Mouse (Mus musculus): ENCODE data around the gene Zmat5. TPM values are rescaled to one million over a fixed set of nuclear protein-coding genes. Genes with fewer than 3 reads are reported as not detected.
"Not testable (repeated sequence)": the region's sequence is repeated elsewhere in the genome, so short reads cannot be mapped to it uniquely, and the experiment has no call there.

Zmat5 gene
- polyA plus RNA-seq, 1 experiment from 2014 or later = 48.1 TPM

- Histone ChIP-seq H3K4me1 (replicated peaks) (no peaks in the 10 kb centered on the region), H3K27me3 (replicated peaks) (no peaks in the 10 kb centered on the region), H3K36me3 (no peaks in the 10 kb centered on the region), H3K4me3 (no peak overlapping the region), H3K27ac (ENCODE audit: poor library complexity, severe bottlenecking) (no peak overlapping the region), H3K9me3 (replicated peaks) (peaks cover 5% of the 10 kb centered on the region; the same call in 1 of the 2 replicates), H3K9ac (no peak overlapping the region), H3K4me2 (no peak overlapping the region)
- no peak for ATAC-seq (ENCODE audit: insufficient number of reproducible peaks, low FRiP score)
- WGBS = 78% methylated on average over 7 of the region's 7 CpGs
Measured at GRCm38 (mm10) chr11:4690353-4690752, 14.1 kb upstream of the Zmat5 start.

DNA sequence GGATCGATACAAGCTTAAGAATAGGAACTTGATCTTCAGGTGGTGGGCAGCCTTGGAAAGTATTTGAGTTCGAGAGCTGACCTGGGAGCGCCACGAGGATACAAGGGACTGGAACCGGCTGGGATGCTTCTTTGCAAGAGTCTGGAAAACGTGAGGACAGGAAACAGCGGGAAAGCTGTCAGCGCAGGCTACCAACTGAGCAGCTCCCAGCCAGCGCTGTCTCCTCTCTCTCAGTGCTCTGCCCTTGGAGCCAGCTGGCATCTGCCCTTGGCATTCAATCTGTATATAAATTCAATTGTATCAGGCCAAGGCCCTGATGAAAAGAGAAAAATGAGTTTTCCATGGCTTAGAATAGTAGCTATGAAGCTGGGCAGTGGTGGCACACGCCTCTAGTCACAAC lies 13.3 kb upstream of the Zmat5 start:
- Histone ChIP-seq H3K9me3 (replicated peaks) (peaks cover 5% of the 10 kb centered on the region; the same call in 1 of the 2 replicates), H3K4me2 (no peak overlapping the region), H3K27me3 (replicated peaks) (no peaks in the 10 kb centered on the region), H3K4me3 (no peak overlapping the region), H3K27ac (ENCODE audit: poor library complexity, severe bottlenecking) (no peak overlapping the region), H3K4me1 (replicated peaks) (no peaks in the 10 kb centered on the region), H3K9ac (no peak overlapping the region), H3K36me3 (no peaks in the 10 kb centered on the region)
- 41% methylated on average over 10 of the region's 10 CpGs for WGBS
- no peak for ATAC-seq (ENCODE audit: insufficient number of reproducible peaks, low FRiP score)

GRCm38 (mm10) chr11:4692162-4692561 lies 12.3 kb upstream of the Zmat5 start:
- Histone ChIP-seq H3K36me3 (no peaks in the 10 kb centered on the region), H3K9ac (no peak overlapping the region), H3K4me2 (no peak overlapping the region), H3K9me3 (replicated peaks) (peaks cover 5% of the 10 kb centered on the region; the same call in 1 of the 2 replicates), H3K27ac (ENCODE audit: poor library complexity, severe bottlenecking) (no peak overlapping the region), H3K4me3 (no peak overlapping the region), H3K4me1 (replicated peaks) (no peaks in the 10 kb centered on the region), H3K27me3 (replicated peaks) (no peaks in the 10 kb centered on the region)
- ATAC-seq (ENCODE audit: insufficient number of reproducible peaks, low FRiP score) = no peak
- 90% methylated on average over 11 of the region's 11 CpGs for WGBS

- ATAC-seq (ENCODE audit: insufficient number of reproducible peaks, low FRiP score) = no peak
- Histone ChIP-seq H3K27me3 (replicated peaks) (no peaks in the 10 kb centered on the region), H3K4me3 (no peak overlapping the region), H3K36me3 (peaks cover 20% of the 10 kb centered on the region), H3K4me1 (replicated peaks) (no peaks in the 10 kb centered on the region), H3K9me3 (replicated peaks) (peaks cover 5% of the 10 kb centered on the region; the same call in 1 of the 2 replicates), H3K27ac (ENCODE audit: poor library complexity, severe bottlenecking) (no peak overlapping the region), H3K4me2 (no peak overlapping the region), H3K9ac (no peak overlapping the region)
- 39% methylated on average over 7 of the region's 7 CpGs for WGBS
Measured at GRCm38 (mm10) chr11:4697043-4697983, 7.2 kb upstream of the Zmat5 start.

DNA sequence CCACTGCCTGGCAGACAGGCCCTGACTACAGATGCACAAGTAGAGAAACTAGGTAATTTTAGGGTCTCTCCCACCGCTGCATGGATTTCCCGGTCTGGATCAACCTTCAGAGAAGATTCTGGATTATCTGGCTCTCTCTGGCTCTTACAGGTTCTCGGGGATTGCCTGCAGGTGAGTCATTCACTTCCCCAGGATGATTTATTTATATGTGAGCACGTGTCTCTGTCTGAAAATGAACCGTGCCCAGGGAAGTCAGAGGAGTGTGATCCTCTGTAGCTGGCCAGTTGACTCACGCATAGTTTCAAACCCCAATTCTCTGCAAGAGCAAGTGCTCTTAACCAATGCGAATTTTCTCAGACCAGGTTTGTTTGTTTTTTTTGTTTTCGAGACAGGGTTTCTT lies 3.8 kb upstream of the Zmat5 start:
- Histone ChIP-seq H3K27me3 (replicated peaks) (no peaks in the 10 kb centered on the region), H3K27ac (ENCODE audit: poor library complexity, severe bottlenecking) (no peak overlapping the region), H3K4me1 (replicated peaks) (peaks cover 12% of the 10 kb centered on the region), H3K9me3 (replicated peaks) (no peaks in the 10 kb centered on the region; the same call in 1 of the 2 replicates), H3K4me2 (no peak overlapping the region), H3K36me3 (peaks cover 28% of the 10 kb centered on the region), H3K9ac (no peak overlapping the region), H3K4me3 (no peak overlapping the region)
- ATAC-seq (ENCODE audit: insufficient number of reproducible peaks, low FRiP score) = no peak
- 83% methylated on average over 8 of the region's 8 CpGs for WGBS

DNA sequence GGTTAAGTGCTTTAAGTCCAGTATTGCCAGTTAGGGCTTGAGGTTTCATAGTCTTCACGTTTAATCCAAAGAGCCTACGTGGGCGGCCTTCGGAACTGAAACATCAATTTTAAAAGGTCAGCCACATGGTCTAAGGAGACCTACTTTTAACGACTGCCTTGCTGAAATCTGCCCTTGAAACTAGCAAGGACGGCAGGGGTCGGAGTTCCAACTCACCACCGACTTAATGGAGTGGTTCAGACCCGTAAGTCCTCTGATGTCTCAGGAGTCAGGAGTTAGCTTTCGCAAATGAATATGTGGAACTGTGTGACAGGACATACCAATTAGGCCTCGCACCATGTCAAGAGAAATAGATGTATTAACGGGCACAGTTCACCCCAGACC lies 798 bp upstream of the Zmat5 start:
- H3K36me3 ChIP-seq = peaks cover 28% of the 10 kb centered on the region
- peak overlapping the region; percentile 89 for H3K4me3 ChIP-seq
- peak overlapping the region; percentile 92 for H3K4me2 ChIP-seq
- H3K9me3 ChIP-seq (replicated peaks) = no peaks in the 10 kb centered on the region; the same call in 1 of the 2 replicates
- ATAC-seq (ENCODE audit: insufficient number of reproducible peaks, low FRiP score) = no peak
- 6% methylated on average over 12 of the region's 12 CpGs for WGBS
- H3K9ac ChIP-seq = peak overlapping the region; percentile 95
- H3K4me1 ChIP-seq (replicated peaks) = peaks cover 12% of the 10 kb centered on the region
- H3K27me3 ChIP-seq (replicated peaks) = no peaks in the 10 kb centered on the region
- peak overlapping the region; percentile 87 for H3K27ac ChIP-seq (ENCODE audit: poor library complexity, severe bottlenecking)

GRCm38 (mm10) chr11:4705178-4705577 lies 700 bp downstream of the Zmat5 start:
- H3K9me3 ChIP-seq (replicated peaks) = no peaks in the 10 kb centered on the region; the same call in 1 of the 2 replicates
- WGBS = 16% methylated on average over 4 of the region's 4 CpGs
- H3K4me3 ChIP-seq = peak overlapping the region; percentile 89
- H3K27me3 ChIP-seq (replicated peaks) = no peaks in the 10 kb centered on the region
- H3K4me1 ChIP-seq (replicated peaks) = peaks cover 12% of the 10 kb centered on the region
- no peak for ATAC-seq (ENCODE audit: insufficient number of reproducible peaks, low FRiP score)
- peak overlapping the region; percentile 80 for H3K9ac ChIP-seq
- H3K27ac ChIP-seq (ENCODE audit: poor library complexity, severe bottlenecking) = no peak overlapping the region
- peak overlapping the region; percentile 92 for H3K4me2 ChIP-seq
- peaks cover 28% of the 10 kb centered on the region for H3K36me3 ChIP-seq

- H3K27me3 ChIP-seq (replicated peaks); H3K9me3 ChIP-seq (replicated peaks); H3K4me3 ChIP-seq; H3K36me3 ChIP-seq; H3K9ac ChIP-seq; H3K4me1 ChIP-seq (replicated peaks); ATAC-seq (ENCODE audit: insufficient number of reproducible peaks, low FRiP score); H3K27ac ChIP-seq (ENCODE audit: poor library complexity, severe bottlenecking); H3K4me2 ChIP-seq: not testable (repeated sequence)
- WGBS = 87% methylated on average over 4 of the region's 4 CpGs
Measured at GRCm38 (mm10) chr11:4710188-4710587, 5.7 kb downstream of the Zmat5 start.

DNA sequence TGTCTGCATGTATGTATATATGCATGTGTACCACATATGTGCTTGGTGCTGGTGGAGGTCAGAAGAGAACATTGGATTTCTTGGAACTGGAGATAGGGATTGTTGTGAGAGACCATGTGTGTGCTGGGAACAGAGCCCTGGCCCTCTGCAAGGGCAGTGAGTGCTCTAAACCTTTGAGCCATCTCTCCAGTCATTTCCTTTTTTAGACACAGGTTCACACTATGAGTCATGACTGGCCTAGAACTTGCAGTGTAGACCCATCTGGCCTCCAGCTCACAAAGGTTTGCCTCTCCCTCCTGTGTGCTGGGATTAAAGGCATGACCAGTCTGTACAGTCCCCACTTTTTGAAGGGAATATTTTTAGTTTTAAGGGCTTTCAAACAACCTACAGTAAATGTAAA lies 8.3 kb downstream of the Zmat5 start:
- Histone ChIP-seq H3K9me3 (replicated peaks) (no peaks in the 10 kb centered on the region), H3K27ac (ENCODE audit: poor library complexity, severe bottlenecking) (no peak overlapping the region), H3K9ac (no peak overlapping the region)

DNA sequence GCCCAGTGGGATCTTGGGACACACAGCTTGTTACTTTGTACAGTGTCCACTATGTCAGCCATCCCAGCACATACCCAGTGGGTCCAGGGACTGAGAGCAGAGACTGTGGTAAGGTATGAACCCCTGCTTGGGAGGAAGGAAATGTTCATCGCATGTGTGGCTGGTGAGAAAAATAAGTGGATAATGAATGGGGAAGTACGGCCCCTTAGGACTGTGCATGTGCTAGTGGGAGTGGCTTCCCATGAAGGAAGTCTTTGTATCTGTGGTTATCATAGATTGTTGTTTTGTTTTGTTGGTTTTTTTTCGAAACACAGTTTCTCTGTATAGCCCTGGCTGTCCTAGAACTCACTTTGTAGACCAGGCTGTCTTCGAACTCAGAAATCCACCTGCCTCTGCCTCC lies 10.2 kb downstream of the Zmat5 start:
- no peak overlapping the region for H3K27ac ChIP-seq (ENCODE audit: poor library complexity, severe bottlenecking)
- H3K9ac ChIP-seq = no peak overlapping the region
- no peaks in the 10 kb centered on the region for H3K27me3 ChIP-seq (replicated peaks)
- H3K36me3 ChIP-seq = no peaks in the 10 kb centered on the region
- no peak overlapping the region for H3K4me3 ChIP-seq
- ATAC-seq (ENCODE audit: insufficient number of reproducible peaks, low FRiP score) = no peak
- H3K9me3 ChIP-seq (replicated peaks) = no peaks in the 10 kb centered on the region
- peaks cover 8% of the 10 kb centered on the region for H3K4me1 ChIP-seq (replicated peaks)
- no peak overlapping the region for H3K4me2 ChIP-seq
- WGBS = 75% methylated on average over 4 of the region's 4 CpGs

More for the DNA sequence above, 8.3 kb downstream of the Zmat5 start:
- ATAC-seq (ENCODE audit: insufficient number of reproducible peaks, low FRiP score) = no peak
- no peaks in the 10 kb centered on the region for H3K27me3 ChIP-seq (replicated peaks)
- H3K4me1 ChIP-seq (replicated peaks) = no peaks in the 10 kb centered on the region
- H3K36me3 ChIP-seq = no peaks in the 10 kb centered on the region
- H3K4me2 ChIP-seq = no peak overlapping the region
- H3K4me3 ChIP-seq = no peak overlapping the region

DNA sequence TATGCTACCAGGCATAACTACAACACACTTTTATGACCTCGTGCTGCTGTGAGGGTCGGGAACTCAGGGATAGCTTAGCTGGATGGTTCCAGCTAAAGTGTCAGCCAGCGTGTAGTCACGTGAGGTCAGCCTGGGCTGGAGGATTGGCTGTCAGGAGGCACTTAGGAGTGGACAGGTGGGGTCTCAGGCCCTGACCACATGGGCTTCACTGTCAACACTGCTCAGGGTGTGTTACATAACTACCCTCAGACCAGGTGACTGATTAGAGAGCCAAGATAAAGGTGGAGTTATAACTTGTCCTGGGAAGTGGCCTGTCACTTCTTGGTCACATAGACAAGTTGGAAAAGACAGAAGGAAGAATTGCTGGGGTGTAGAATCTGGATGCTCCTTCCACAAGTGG lies 11.1 kb downstream of the Zmat5 start:
- Histone ChIP-seq H3K9ac (no peak overlapping the region), H3K36me3 (no peaks in the 10 kb centered on the region), H3K4me2 (no peak overlapping the region), H3K9me3 (replicated peaks) (no peaks in the 10 kb centered on the region), H3K4me1 (replicated peaks) (peaks cover 8% of the 10 kb centered on the region), H3K27ac (ENCODE audit: poor library complexity, severe bottlenecking) (no peak overlapping the region), H3K27me3 (replicated peaks) (no peaks in the 10 kb centered on the region), H3K4me3 (no peak overlapping the region)
- no peak for ATAC-seq (ENCODE audit: insufficient number of reproducible peaks, low FRiP score)
- 73% methylated on average over 4 of the region's 4 CpGs for WGBS
